8 mouse cellular contexts compared by ENCODE assay signal in genomic region chr14:73509765-73510423, GRCm38 (mm10). TPM values are rescaled to one million over a fixed set of nuclear protein-coding genes. Genes with fewer than 3 reads are reported as not detected.
DNase-seq lines count a peak whose midpoint lies in the region; ATAC-seq lines count a peak whose summit lies in the region.

Gene Med4 (plus strand): TSS chr14:73510025.

- intact Hi-C loops in gastrocnemius, postnatal 14 days (cut with DNase I; ENCODE audit: low total_unique reads): no loop called here
- intact Hi-C loops in left cerebral cortex, postnatal 10 days (cut with DNase I): loop anchor here (10.0 kb wide), 1 partner anchor 405 kb away; no protein-coding TSS in a partner anchor

- DNase-seq in adrenal gland, adult (ENCODE audit: inconsistent age in 2 of 2, low spot score in 1 of 2): peak; percentile 95 to 99
- peak; percentile 97 for DNase-seq in embryo, embryonic 10.5 days (ENCODE audit: low spot score)
- peak; percentile 94 for DNase-seq in gastrocnemius, postnatal 14 days
- DNase-seq in left cerebral cortex, postnatal 10 days (ENCODE audit: extremely low spot score in 1 of 2, low spot score in 2 of 2): peak; percentile 93 to 96
- DNase-seq in right cerebral cortex, postnatal 25 days: peak; percentile 91
- DNase-seq in urinary bladder, postnatal 4 days (ENCODE audit: low spot score in 2 of 2): peak; percentile 91 to 94

- peak; percentile 84 for ATAC-seq in inflammation-experienced regulatory T-cells, adult 6 months
- ATAC-seq in megakaryocyte-erythroid progenitor cell, adult 5-6 weeks (replicated peaks; ENCODE audit: low FRiP score, low TSS enrichment, poor library complexity, severe bottlenecking): peak; percentile 80

RNA-seq across cellular contexts. Expression of gene Med4, which starts in this region (rescaled TPM):
- 10 to 100 TPM; 13.9 TPM for total RNA-seq in gastrocnemius, postnatal 14 days (2021)
- 10 to 100 TPM; 63.4 to 81.8 (median 74.8) TPM for polyA plus RNA-seq in inflammation-experienced regulatory T-cells, adult 6 months (2017; shearing (Covaris generic))
- total RNA-seq in left cerebral cortex, postnatal 10 days (2021): 10 to 100 TPM; 31.6 to 31.9 TPM
- total RNA-seq in megakaryocyte-erythroid progenitor cell, adult 5-6 weeks (2014; fragmentation: Nextera tagmentation): 43.6 and 53.8 TPM in 2 replicates
- total RNA-seq in megakaryocyte-erythroid progenitor cell, adult 5-6 weeks (2017): 83.0 and 85.5 TPM in 2 replicates

Comparison
In these comparisons a context has a peak if more than half of its experiments do, and no peak if none do; other contexts are left out.
1. Peak in every context shown above with its lines: DNase-seq and ATAC-seq.